Mouse (Mus musculus): ENCODE results near the gene Garem2. TPM values are rescaled to one million over a fixed set of nuclear protein-coding genes. Genes with fewer than 3 reads are reported as not detected.
"Not testable (repeated sequence)": the region's sequence is repeated elsewhere in the genome, so short reads cannot be mapped to it uniquely, and the experiment has no call there.

The Garem2 gene
- polyA plus RNA-seq (2014; fragmentation: Nextera tagmentation; extraction: Ambion mirVana), result 14.3 and 15.3 TPM in 2 replicates

DNA sequence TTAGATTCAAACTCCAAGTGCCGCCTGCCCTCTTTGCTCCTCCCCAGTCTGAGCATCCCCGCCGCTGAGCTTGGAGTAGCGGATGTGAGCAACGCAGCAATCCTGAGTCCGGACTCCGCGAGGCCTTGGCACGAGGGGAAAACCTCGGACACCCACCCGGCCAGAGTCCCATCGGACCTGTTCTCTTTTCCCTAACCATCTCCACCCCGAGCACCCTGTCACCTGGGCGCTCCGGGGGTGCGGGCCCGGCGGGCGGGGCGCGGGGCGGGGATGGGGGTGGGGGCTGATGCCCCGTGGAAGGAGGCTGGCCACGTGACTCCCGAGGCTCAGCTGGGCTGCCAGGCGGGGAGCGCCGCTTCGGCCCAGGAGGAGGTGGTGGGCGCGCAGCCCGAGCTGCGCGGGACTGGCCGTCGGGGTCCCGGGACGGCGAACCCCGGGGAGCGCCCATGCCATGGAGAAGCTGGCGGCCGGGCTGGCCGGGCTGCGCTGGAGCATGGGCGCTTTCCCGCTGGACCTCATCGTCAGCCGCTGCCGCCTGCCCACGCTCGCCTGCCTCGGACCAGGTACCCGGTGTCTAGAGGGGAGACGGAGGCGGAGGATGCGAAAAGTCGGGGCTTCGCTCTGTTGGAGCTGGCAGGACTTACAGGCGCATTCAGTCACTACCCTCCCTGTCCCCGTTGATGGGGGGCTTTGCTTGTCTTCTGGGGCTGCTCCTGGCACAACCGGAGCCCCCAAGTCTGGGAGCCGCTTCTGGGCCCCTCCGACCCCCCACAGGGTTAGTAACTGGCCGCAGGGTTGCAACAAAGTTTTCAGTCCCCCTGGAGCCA lies at the start of gene Garem2:
Gene Garem2 (plus strand): TSS at position 321 of the 827 bp plus-strand sequence.
- H3K27ac ChIP-seq (ENCODE audit: low read depth, low read length), result peak within 1 kb of the TSS; percentile 67; the same call in 1 of the 2 replicates
- under 1% methylated on average over 59 of the region's 65 CpGs for WGBS
- H3K36me3 ChIP-seq (ENCODE audit: control insufficient read depth, insufficient read depth, low read length), result no peaks in the 10 kb centered on the region
- ATAC-seq (ENCODE audit: low FRiP score) (peak; percentile 41), DNase-seq (ENCODE audit: low spot score, missing footprints) (peak; percentile 94)
- peak within 1 kb of the TSS; percentile 84 for H3K9ac ChIP-seq (ENCODE audit: low read length)
- H3K4me2 ChIP-seq, result peak within 1 kb of the TSS; percentile 94
- H3K4me3 ChIP-seq (ENCODE audit: low read depth, low read length), result peak within 1 kb of the TSS; percentile 66
- H3K27me3 ChIP-seq (ENCODE audit: control insufficient read depth, insufficient read depth, low read length), result no peaks in the 10 kb centered on the region
- no peaks in the 10 kb centered on the region for H3K9me3 ChIP-seq (ENCODE audit: control insufficient read depth, low read length)
- H3K4me1 ChIP-seq (ENCODE audit: control insufficient read depth, insufficient read depth, low read length), result peaks cover 42% of the 10 kb centered on the region

DNA sequence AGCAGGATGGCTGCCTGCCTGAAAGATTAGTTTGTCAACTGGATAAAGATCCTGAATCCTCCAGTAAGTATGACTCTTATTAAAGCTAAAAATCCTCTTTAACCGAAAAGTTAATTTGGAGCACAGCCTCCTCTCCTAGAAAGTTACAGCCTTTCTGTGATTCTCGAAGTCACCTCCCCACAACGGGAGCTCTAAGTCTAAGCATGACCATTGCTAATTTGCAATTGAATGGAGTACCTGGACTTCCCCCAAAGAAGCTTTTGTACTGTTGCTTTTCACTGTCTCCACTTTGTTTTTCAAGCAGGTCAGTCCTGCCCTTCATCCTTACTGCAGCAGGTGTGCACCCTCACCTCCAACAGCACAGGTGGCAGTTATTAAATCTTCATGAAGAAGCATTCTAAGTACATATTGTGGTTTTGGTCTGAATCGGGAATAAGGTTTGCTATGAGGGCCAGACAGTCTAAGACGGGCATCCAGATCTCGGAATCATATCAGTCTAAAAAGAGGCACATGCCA lies 46.7 kb upstream of the Garem2 start:
- Histone ChIP-seq H3K4me3 (ENCODE audit: low read depth, low read length) (no peak overlapping the region), H3K27me3 (ENCODE audit: control insufficient read depth, insufficient read depth, low read length) (no peaks in the 10 kb centered on the region), H3K4me2 (no peak overlapping the region), H3K4me1 (ENCODE audit: control insufficient read depth, insufficient read depth, low read length) (no peaks in the 10 kb centered on the region), H3K9me3 (ENCODE audit: control insufficient read depth, low read length) (no peaks in the 10 kb centered on the region), H3K9ac (ENCODE audit: low read length) (no peak overlapping the region), H3K27ac (ENCODE audit: low read depth, low read length) (no peak overlapping the region), H3K36me3 (ENCODE audit: control insufficient read depth, insufficient read depth, low read length) (peaks cover 12% of the 10 kb centered on the region)
- WGBS, result 64% methylated on average over 6 of the region's 6 CpGs
- DNase-seq (ENCODE audit: low spot score, missing footprints), result peak; percentile 83
- ATAC-seq (ENCODE audit: low FRiP score), result no peak

DNA sequence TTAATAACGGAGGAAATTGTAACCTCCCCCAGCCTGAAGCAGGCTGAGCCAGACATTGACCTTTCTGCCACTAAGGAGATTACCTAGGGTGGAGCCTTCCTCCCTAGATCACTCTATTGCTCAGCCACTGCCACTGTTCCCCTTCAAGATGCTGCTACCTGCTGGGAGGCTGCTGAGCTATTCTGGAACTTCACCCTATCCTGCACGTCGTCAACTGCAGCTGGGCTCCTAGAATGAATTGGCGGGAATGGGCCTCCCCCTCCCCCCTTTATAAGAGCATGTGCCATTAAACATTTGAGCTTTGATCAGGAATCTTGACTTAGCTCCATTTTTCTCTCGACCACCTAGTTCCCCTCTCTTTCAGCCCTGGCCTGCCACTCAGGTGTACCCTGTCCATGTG lies 45.4 kb upstream of the Garem2 start:
- not testable (repeated sequence) for H3K27ac ChIP-seq (ENCODE audit: low read depth, low read length); H3K27me3 ChIP-seq (ENCODE audit: control insufficient read depth, insufficient read depth, low read length); H3K4me3 ChIP-seq (ENCODE audit: low read depth, low read length); H3K9me3 ChIP-seq (ENCODE audit: control insufficient read depth, low read length); H3K4me2 ChIP-seq; H3K4me1 ChIP-seq (ENCODE audit: control insufficient read depth, insufficient read depth, low read length); H3K9ac ChIP-seq (ENCODE audit: low read length); ATAC-seq (ENCODE audit: low FRiP score); DNase-seq (ENCODE audit: low spot score, missing footprints)
- peaks cover 13% of the 10 kb centered on the region for H3K36me3 ChIP-seq (ENCODE audit: control insufficient read depth, insufficient read depth, low read length)
- 65% methylated on average over 5 of the region's 5 CpGs for WGBS

DNA sequence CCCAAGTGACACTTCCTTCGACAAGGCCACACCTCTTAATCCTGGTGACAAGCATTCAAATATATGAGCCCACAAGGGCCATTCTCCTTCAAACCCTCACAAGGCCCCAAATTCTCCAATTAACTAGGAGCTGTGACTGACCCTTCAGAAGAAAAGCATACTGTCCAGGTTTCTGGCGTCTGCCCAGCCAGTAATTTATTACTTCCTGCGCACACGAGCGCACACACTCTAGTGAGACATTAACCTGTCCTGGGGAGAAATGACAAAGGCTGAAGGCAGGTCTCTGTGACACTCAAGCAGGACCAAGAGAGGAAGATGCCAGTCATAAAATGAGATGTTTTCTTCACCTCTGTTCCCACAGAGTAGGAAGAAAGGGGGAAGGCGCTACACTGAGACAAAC lies 37.2 kb upstream of the Garem2 start:
- Histone ChIP-seq H3K27ac (ENCODE audit: low read depth, low read length) (no peak overlapping the region), H3K9ac (ENCODE audit: low read length) (no peak overlapping the region), H3K4me1 (ENCODE audit: control insufficient read depth, insufficient read depth, low read length) (peaks cover 3% of the 10 kb centered on the region; the same call in 1 of the 2 replicates), H3K9me3 (ENCODE audit: control insufficient read depth, low read length) (no peaks in the 10 kb centered on the region), H3K4me3 (ENCODE audit: low read depth, low read length) (no peak overlapping the region), H3K4me2 (no peak overlapping the region), H3K27me3 (ENCODE audit: control insufficient read depth, insufficient read depth, low read length) (no peaks in the 10 kb centered on the region), H3K36me3 (ENCODE audit: control insufficient read depth, insufficient read depth, low read length) (peaks cover 20% of the 10 kb centered on the region; the same call in 1 of the 2 replicates)
- WGBS, result 89% methylated on average over 6 of the region's 6 CpGs
- DNase-seq (ENCODE audit: low spot score, missing footprints), result no peak
- no peak for ATAC-seq (ENCODE audit: low FRiP score)

DNA sequence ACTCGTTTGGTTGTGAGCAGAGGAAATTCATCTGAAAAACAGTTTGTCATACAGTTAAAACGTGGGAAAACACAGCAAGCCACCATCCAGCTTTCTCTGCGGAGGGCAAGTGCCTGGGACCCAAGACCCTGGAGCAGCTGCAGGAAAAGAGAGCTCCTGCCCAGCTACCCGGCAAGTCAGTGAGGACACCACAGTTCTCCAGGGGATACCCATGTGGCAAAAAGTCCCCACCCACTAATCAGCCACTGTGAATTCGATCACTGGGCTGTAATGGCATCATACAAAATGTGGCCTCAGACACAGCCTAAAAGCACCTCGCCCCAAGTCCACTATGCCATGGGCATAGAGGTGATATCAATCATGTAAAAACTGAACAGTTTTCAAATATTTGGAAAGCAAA lies 33.3 kb upstream of the Garem2 start:
- Histone ChIP-seq H3K4me1 (ENCODE audit: control insufficient read depth, insufficient read depth, low read length) (peaks cover 3% of the 10 kb centered on the region; the same call in 1 of the 2 replicates), H3K4me2 (peak overlapping the region; percentile 77), H3K36me3 (ENCODE audit: control insufficient read depth, insufficient read depth, low read length) (peaks cover 12% of the 10 kb centered on the region; the same call in 1 of the 2 replicates), H3K9me3 (ENCODE audit: control insufficient read depth, low read length) (no peaks in the 10 kb centered on the region), H3K27me3 (ENCODE audit: control insufficient read depth, insufficient read depth, low read length) (no peaks in the 10 kb centered on the region), H3K4me3 (ENCODE audit: low read depth, low read length) (peak overlapping the region; percentile 8), H3K27ac (ENCODE audit: low read depth, low read length) (no peak overlapping the region), H3K9ac (ENCODE audit: low read length) (peak overlapping the region; percentile 3; the same call in 1 of the 2 replicates)
- DNase-seq (ENCODE audit: low spot score, missing footprints) (no peak), ATAC-seq (ENCODE audit: low FRiP score) (no peak)
- 84% methylated on average over 6 of the region's 6 CpGs for WGBS

DNA sequence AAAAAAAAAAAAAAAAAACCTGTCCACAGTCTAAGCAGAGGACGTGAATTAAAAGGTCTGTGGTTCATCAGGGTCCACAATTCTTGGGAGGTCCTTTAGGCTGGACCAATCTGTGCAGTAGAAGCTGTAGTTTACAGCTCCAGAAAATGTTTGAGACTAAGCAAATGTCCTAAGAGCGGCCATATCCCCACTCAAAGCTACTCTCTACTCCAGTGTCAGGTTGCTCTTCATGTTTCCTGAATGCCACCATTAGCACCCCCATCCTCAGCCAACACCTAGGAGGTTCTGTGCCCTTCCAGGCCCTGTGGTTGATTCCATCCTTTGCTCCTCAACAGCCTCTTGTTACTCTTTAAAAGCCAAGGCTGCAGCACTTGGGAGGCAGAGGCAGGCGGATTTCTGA lies 32.6 kb upstream of the Garem2 start:
- H3K36me3 ChIP-seq (ENCODE audit: control insufficient read depth, insufficient read depth, low read length), result peaks cover 12% of the 10 kb centered on the region; the same call in 1 of the 2 replicates
- peak overlapping the region; percentile 84; the same call in 1 of the 2 replicates for H3K9ac ChIP-seq (ENCODE audit: low read length)
- peak overlapping the region; percentile 77 for H3K4me2 ChIP-seq
- WGBS, result 61% methylated on average over 3 of the region's 3 CpGs
- no peaks in the 10 kb centered on the region for H3K9me3 ChIP-seq (ENCODE audit: control insufficient read depth, low read length)
- H3K27ac ChIP-seq (ENCODE audit: low read depth, low read length), result no peak overlapping the region
- no peaks in the 10 kb centered on the region for H3K27me3 ChIP-seq (ENCODE audit: control insufficient read depth, insufficient read depth, low read length)
- H3K4me3 ChIP-seq (ENCODE audit: low read depth, low read length), result peak overlapping the region; percentile 69
- H3K4me1 ChIP-seq (ENCODE audit: control insufficient read depth, insufficient read depth, low read length), result peaks cover 3% of the 10 kb centered on the region; the same call in 1 of the 2 replicates
- ATAC-seq (ENCODE audit: low FRiP score) (peak; percentile 30; the same call in 1 of the 2 replicates), DNase-seq (ENCODE audit: low spot score, missing footprints) (no peak)

DNA sequence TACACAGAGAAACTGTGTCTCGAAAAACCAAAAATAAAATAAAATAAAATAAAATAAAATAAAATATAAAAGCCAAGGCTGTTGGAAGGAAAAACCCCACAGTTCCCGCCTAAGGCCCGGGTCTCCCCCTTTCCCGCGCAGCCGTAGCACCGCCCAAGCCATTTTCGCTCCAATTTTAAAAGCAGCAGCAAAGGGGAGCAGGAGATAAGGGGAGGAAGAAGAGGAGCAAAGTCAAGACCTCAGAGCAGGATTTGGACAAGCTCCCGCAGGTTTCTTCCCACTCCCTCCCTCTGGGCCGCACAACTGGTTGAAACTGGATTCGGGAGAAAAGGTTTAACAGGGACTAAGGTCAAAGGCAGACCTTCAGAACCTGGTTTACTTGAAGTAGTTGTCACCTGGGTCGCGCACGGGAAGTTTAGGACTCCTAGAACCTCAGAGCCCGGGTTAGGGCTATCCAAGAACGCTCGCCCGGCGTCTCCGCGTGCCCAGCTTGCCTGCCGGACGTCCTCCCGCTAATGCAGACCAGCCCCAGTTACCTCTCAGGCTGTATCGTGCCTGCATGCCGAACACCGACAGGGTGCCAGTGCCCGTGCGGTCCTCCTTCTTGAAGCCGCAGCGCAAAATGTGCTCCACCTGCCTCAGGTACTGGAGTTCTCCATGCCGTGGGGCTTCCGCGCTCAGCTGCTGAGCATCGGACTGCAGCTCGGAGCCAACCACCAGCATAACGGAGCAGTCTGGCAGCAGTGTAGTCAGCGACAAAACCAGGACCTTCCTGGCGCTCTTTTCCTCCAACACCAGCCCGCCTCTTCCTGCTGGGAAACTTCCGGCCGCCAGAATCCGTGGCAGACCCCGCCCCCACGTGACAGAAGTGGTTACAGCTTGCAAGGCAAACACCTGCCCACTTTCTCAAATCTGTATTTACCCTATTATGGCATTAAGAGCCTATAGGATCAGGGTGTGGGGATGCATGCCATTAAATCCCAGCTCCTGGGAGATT lies 31.8 kb upstream of the Garem2 start, which contains the start of gene Tyms:
Gene Tyms (minus strand): TSS at position 793 of the 997 bp plus-strand sequence.
- peak within 1 kb of the TSS; percentile 77 for H3K4me2 ChIP-seq
- H3K36me3 ChIP-seq (ENCODE audit: control insufficient read depth, insufficient read depth, low read length), result peaks cover 8% of the 10 kb centered on the region; the same call in 1 of the 2 replicates
- peak; percentile 90 for ATAC-seq (ENCODE audit: low FRiP score)
- DNase-seq (ENCODE audit: low spot score, missing footprints), result peak; percentile 97
- no peaks in the 10 kb centered on the region for H3K27me3 ChIP-seq (ENCODE audit: control insufficient read depth, insufficient read depth, low read length)
- peak within 1 kb of the TSS; percentile 69 for H3K4me3 ChIP-seq (ENCODE audit: low read depth, low read length)
- H3K9ac ChIP-seq (ENCODE audit: low read length), result peak within 1 kb of the TSS; percentile 84
- 2% methylated on average over 44 of the region's 45 CpGs for WGBS
- H3K4me1 ChIP-seq (ENCODE audit: control insufficient read depth, insufficient read depth, low read length), result peaks cover 3% of the 10 kb centered on the region; the same call in 1 of the 2 replicates
- H3K9me3 ChIP-seq (ENCODE audit: control insufficient read depth, low read length), result no peaks in the 10 kb centered on the region
- H3K27ac ChIP-seq (ENCODE audit: low read depth, low read length), result peak within 1 kb of the TSS; percentile 52; the same call in 1 of the 2 replicates

DNA sequence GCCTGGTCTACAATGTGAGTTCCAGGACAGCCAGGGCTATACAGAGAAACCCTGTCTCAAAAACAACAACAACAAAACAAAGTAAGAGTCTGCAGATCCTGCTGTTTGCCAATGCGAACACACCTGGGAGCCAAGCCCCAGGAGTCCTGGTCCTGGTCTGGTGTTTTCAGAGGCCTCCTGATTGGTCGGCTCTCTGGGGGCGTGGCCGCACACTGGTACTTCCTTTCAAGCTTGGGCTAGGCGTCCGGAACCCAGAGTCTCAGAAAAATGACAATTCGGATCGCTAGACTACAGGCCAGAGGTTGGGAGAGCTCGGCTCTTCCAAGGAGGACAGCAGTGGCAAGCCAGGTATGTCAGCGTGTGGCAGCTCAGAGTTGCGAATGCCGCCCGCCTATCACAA lies 12.3 kb upstream of the Garem2 start:
- Histone ChIP-seq H3K4me3 (ENCODE audit: low read depth, low read length) (no peak overlapping the region), H3K4me2 (no peak overlapping the region), H3K9me3 (ENCODE audit: control insufficient read depth, low read length) (no peaks in the 10 kb centered on the region), H3K4me1 (ENCODE audit: control insufficient read depth, insufficient read depth, low read length) (no peaks in the 10 kb centered on the region), H3K27me3 (ENCODE audit: control insufficient read depth, insufficient read depth, low read length) (no peaks in the 10 kb centered on the region), H3K27ac (ENCODE audit: low read depth, low read length) (no peak overlapping the region), H3K9ac (ENCODE audit: low read length) (no peak overlapping the region), H3K36me3 (ENCODE audit: control insufficient read depth, insufficient read depth, low read length) (no peaks in the 10 kb centered on the region)
- 68% methylated on average over 13 of the region's 13 CpGs for whole genome bisulfite sequencing
- DNase-seq (ENCODE audit: low spot score, missing footprints) (no peak), ATAC-seq (ENCODE audit: low FRiP score) (no peak)

All from midbrain, embryonic 11.5 days (tissue).